Mouse (Mus musculus): ENCODE results near the gene Zfp941. TPM values are rescaled to one million over a fixed set of nuclear protein-coding genes. Genes with fewer than 3 reads are reported as not detected.

The Zfp941 gene
- total RNA-seq, 1 experiment, result 12.0 TPM

DNA sequence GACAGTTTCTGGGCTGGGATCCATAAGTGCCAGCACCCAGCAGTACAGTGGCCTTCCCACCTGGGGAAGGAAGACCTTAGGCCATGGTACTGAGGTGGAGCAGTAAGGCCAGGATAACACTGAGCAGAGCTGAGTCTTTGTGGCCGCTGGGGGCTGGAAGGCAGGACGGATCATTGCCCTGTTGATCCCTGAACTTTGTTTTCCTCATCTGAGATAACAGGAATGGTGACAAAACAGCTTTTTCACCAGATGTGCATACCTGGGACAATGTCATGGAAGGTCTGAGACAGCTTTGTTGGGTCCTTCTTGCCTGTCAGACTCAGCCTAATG, 13.7 kb upstream of the Zfp941 start:
- peak overlapping the region; percentile 58 to 72 for H3K4me3 ChIP-seq (ENCODE audit: insufficient read depth in 1 of 2, low read depth in 1 of 2, low read length in 2 of 2, poor library complexity in 1 of 2, severe bottlenecking in 1 of 2)
- H3K4me1 ChIP-seq (ENCODE audit: control insufficient read depth in 2 of 2, insufficient read depth in 2 of 2, low read length in 2 of 2, poor library complexity in 1 of 2), result peaks cover 0 to 8% of the 10 kb centered on the region in 2 experiments; a peak in 2 of 4 replicates
- H3K9me3 ChIP-seq (ENCODE audit: control insufficient read depth, insufficient read depth, low read depth, low read length), result no peaks in the 10 kb centered on the region
- peak overlapping the region; percentile 56 for H3K9ac ChIP-seq (ENCODE audit: insufficient read depth, low read depth, low read length, poor library complexity, severe bottlenecking)
- DNase-seq (ENCODE audit: low read depth, low spot score), result no peak
- H3K27ac ChIP-seq (ENCODE audit: insufficient read depth, low read depth, low read length, poor library complexity, severe bottlenecking), result no peak overlapping the region
- TF ChIP-seq HCFC1 (IDR thresholded peaks at IDR 0.05; ENCODE audit: borderline replicate concordance, insufficient read depth, low read length), result no peak
- TF ChIP-seq ZNF384 (IDR thresholded peaks at IDR 0.05; ENCODE audit: low read depth, low read length), result no peak
- in situ Hi-C loops (cut with MboI; ENCODE audit: low sequenced_read_pairs in 2 of 2, unreplicated experiment in 2 of 2), result loop anchor here in 1 of 2 experiments (25.0 kb wide), 1 partner anchor 227 kb away; the partner anchor contains the start of gene B4galnt4
- peaks cover 4% of the 10 kb centered on the region; the same call in 1 of the 2 replicates for H3K36me3 ChIP-seq (ENCODE audit: control insufficient read depth, insufficient read depth, low read length, poor library complexity, severe bottlenecking)

DNA sequence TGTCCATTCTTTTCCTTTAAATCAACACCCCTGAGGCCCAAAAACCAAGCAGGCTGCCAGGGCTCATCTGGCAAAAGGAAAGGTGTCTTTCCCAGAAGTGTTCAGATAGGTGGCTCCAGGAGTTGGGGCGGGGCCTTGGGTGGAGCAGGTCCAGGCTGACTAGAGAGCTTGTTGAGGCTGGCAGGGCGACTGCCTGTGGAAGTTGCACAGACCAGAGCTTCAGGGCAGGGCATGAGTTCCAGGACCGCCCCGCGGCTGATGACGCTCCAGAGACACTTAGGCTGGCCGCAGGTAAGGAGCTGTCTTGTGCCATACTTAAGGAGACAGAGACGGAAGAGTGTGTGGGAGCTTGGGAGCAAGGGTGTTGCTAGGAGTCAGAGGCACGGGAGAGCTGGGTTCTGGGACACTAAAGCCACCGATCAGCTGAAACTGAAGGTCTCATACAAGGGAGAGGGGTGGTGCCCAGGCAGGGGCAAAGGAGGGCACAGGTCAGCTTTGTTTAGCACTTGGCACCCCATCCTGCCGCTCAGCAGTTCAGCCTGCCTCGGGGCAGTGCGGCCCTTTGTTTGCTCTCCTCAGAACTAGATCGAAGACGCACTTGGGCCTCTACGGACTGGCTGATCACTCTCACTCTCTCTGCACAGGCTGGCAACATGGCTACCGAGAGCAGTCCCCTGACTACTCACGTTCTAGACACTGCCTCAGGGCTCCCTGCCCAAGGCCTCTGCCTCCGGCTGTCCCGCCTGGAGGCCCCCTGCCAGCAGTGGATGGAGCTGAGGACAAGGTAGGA, 13.2 kb upstream of the Zfp941 start, which contains the start of gene Urah:
TSS of gene Urah (plus strand) at position 51 of the 790 bp plus-strand sequence.
- H3K9me3 ChIP-seq (ENCODE audit: control insufficient read depth, insufficient read depth, low read depth, low read length), result no peaks in the 10 kb centered on the region
- peaks cover 0 to 7% of the 10 kb centered on the region in 2 experiments; a peak in 2 of 4 replicates for H3K4me1 ChIP-seq (ENCODE audit: control insufficient read depth in 2 of 2, insufficient read depth in 2 of 2, low read length in 2 of 2, poor library complexity in 1 of 2)
- peak within 1 kb of the TSS; percentile 58 to 72 for H3K4me3 ChIP-seq (ENCODE audit: insufficient read depth in 1 of 2, low read depth in 1 of 2, low read length in 2 of 2, poor library complexity in 1 of 2, severe bottlenecking in 1 of 2)
- H3K36me3 ChIP-seq (ENCODE audit: control insufficient read depth, insufficient read depth, low read length, poor library complexity, severe bottlenecking), result peaks cover 4% of the 10 kb centered on the region; the same call in 1 of the 2 replicates
- no peak within 1 kb of the TSS for H3K27ac ChIP-seq (ENCODE audit: insufficient read depth, low read depth, low read length, poor library complexity, severe bottlenecking)
- peak within 1 kb of the TSS; percentile 56 for H3K9ac ChIP-seq (ENCODE audit: insufficient read depth, low read depth, low read length, poor library complexity, severe bottlenecking)
- in situ Hi-C loops (cut with MboI; ENCODE audit: low sequenced_read_pairs in 2 of 2, unreplicated experiment in 2 of 2), result loop anchor here in 1 of 2 experiments (25.0 kb wide), 1 partner anchor 227 kb away; the partner anchor contains the start of gene B4galnt4
- TF ChIP-seq HCFC1 (IDR thresholded peaks at IDR 0.05; ENCODE audit: borderline replicate concordance, insufficient read depth, low read length), result no peak
- TF ChIP-seq MAFK (IDR thresholded peaks at IDR 0.05; ENCODE audit: insufficient read depth, low read depth, low read length), result no peak
- no peak for TF ChIP-seq ZC3H11A (IDR thresholded peaks at IDR 0.05; ENCODE audit: borderline replicate concordance, low read depth, low read length)
- no peak for TF ChIP-seq ZNF384 (IDR thresholded peaks at IDR 0.05; ENCODE audit: low read depth, low read length)
- no peak for TF ChIP-seq CHD2 (IDR thresholded peaks at IDR 0.05; ENCODE audit: low read depth, low read length)
- no peak for DNase-seq (ENCODE audit: low read depth, low spot score)

DNA sequence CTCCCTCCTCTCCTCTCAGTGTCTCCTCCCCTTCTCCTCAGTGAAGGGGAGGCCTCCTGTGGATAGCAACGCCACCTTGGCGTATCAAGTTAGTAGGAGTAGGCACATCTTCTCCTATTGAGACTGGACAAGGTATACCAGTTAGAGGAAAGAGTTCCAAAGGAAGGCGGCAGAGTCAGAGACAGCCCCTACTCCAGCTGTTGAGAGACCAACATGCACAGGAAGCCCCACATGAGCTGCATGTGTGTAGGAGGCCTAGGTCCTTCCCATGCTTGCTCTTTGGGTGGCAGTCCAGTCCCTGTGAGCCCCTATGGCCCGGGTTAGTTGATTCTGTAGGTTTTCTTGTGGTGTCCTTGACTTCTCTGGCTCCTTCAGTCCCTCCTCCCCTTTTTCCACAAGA, 11.4 kb upstream of the Zfp941 start:
- Histone ChIP-seq H3K27ac (ENCODE audit: insufficient read depth, low read depth, low read length, poor library complexity, severe bottlenecking) (no peak overlapping the region), H3K4me1 (ENCODE audit: control insufficient read depth in 2 of 2, insufficient read depth in 2 of 2, low read length in 2 of 2, poor library complexity in 1 of 2) (peaks cover 0 to 4% of the 10 kb centered on the region in 2 experiments; a peak in 1 of 4 replicates), H3K36me3 (ENCODE audit: control insufficient read depth, insufficient read depth, low read length, poor library complexity, severe bottlenecking) (peaks cover 4% of the 10 kb centered on the region; the same call in 1 of the 2 replicates), H3K9ac (ENCODE audit: insufficient read depth, low read depth, low read length, poor library complexity, severe bottlenecking) (no peak overlapping the region), H3K9me3 (ENCODE audit: control insufficient read depth, insufficient read depth, low read depth, low read length) (no peaks in the 10 kb centered on the region), H3K4me3 (ENCODE audit: insufficient read depth in 1 of 2, low read depth in 1 of 2, low read length in 2 of 2, poor library complexity in 1 of 2, severe bottlenecking in 1 of 2) (no peak overlapping the region)
- no peak for TF ChIP-seq CHD2 (IDR thresholded peaks at IDR 0.05; ENCODE audit: low read depth, low read length)
- no peak for TF ChIP-seq ZNF384 (IDR thresholded peaks at IDR 0.05; ENCODE audit: low read depth, low read length)
- no peak for TF ChIP-seq MAFK (IDR thresholded peaks at IDR 0.05; ENCODE audit: insufficient read depth, low read depth, low read length)
- no peak for TF ChIP-seq HCFC1 (IDR thresholded peaks at IDR 0.05; ENCODE audit: borderline replicate concordance, insufficient read depth, low read length)
- no peak for TF ChIP-seq ZC3H11A (IDR thresholded peaks at IDR 0.05; ENCODE audit: borderline replicate concordance, low read depth, low read length)
- in situ Hi-C loops (cut with MboI; ENCODE audit: low sequenced_read_pairs in 2 of 2, unreplicated experiment in 2 of 2), result loop anchor here in 1 of 2 experiments (25.0 kb wide), 1 partner anchor 229 kb away; the partner anchor contains the start of gene B4galnt4
- no peak for DNase-seq (ENCODE audit: low read depth, low spot score)

DNA sequence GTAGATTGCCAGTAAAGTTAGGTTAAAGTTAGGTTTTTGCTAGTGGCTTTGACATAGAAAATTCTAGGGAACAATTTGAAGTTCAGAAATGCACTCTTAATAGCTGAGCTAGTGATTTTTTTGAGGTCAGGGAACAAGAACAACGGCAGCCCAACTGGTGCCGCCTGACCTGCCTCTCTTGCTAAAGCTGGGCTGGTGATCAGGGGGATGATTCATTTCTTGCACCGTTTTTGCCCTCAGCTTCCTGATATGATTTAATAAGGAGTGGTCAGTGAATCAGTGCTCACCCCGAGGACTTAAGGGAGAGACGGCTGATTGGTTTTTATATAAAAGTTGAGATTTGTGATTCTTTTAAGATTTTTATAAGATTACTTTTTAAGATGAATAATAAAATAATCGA, 9.5 kb upstream of the Zfp941 start:
- Histone ChIP-seq H3K4me1 (ENCODE audit: control insufficient read depth in 2 of 2, insufficient read depth in 2 of 2, low read length in 2 of 2, poor library complexity in 1 of 2) (peaks cover 0 to 7% of the 10 kb centered on the region in 2 experiments; a peak in 1 of 4 replicates), H3K4me3 (ENCODE audit: insufficient read depth in 1 of 2, low read depth in 1 of 2, low read length in 2 of 2, poor library complexity in 1 of 2, severe bottlenecking in 1 of 2) (no peak overlapping the region), H3K9ac (ENCODE audit: insufficient read depth, low read depth, low read length, poor library complexity, severe bottlenecking) (no peak overlapping the region), H3K9me3 (ENCODE audit: control insufficient read depth, insufficient read depth, low read depth, low read length) (no peaks in the 10 kb centered on the region), H3K36me3 (ENCODE audit: control insufficient read depth, insufficient read depth, low read length, poor library complexity, severe bottlenecking) (no peaks in the 10 kb centered on the region), H3K27ac (ENCODE audit: insufficient read depth, low read depth, low read length, poor library complexity, severe bottlenecking) (no peak overlapping the region)
- TF ChIP-seq ZC3H11A (IDR thresholded peaks at IDR 0.05; ENCODE audit: borderline replicate concordance, low read depth, low read length) (no peak), MAFK (IDR thresholded peaks at IDR 0.05; ENCODE audit: insufficient read depth, low read depth, low read length) (no peak), HCFC1 (IDR thresholded peaks at IDR 0.05; ENCODE audit: borderline replicate concordance, insufficient read depth, low read length) (no peak), ZNF384 (IDR thresholded peaks at IDR 0.05; ENCODE audit: low read depth, low read length) (no peak), CHD2 (IDR thresholded peaks at IDR 0.05; ENCODE audit: low read depth, low read length) (no peak)
- in situ Hi-C loops (cut with MboI; ENCODE audit: low sequenced_read_pairs in 2 of 2, unreplicated experiment in 2 of 2), result loop anchor here in 1 of 2 experiments (25.0 kb wide), 1 partner anchor 231 kb away; the partner anchor contains the start of gene B4galnt4
- no peak for DNase-seq (ENCODE audit: low read depth, low spot score)
